Mouse (Mus musculus) bone marrow, adult 2 months (tissue): ENCODE measurements around the gene Mob3a.

Experiments
- CTCF ChIP-seq: fragments of 200-500 bp; IDR thresholded peaks from 2 replicates; pipeline ENCODE4 v1.5.1; 2011; ENCODE audit warnings: low read length, control low read depth; ENCODE audit not compliant: control insufficient read depth, insufficient read depth
- POLR2A ChIP-seq: fragments of 200-500 bp; IDR thresholded peaks from 2 replicates; pipeline ENCODE4 v1.6.1; 2011; ENCODE audit warnings: low read depth, mild to moderate bottlenecking, control low read depth, low read length, borderline replicate concordance; ENCODE audit not compliant: control insufficient read depth

- TF ChIP-seq CTCF, result no peak
- no peak for TF ChIP-seq POLR2A
Measured at GRCm38 (mm10) chr10:80673690-80674089, 28.1 kb downstream of the Mob3a start.
